Mouse (Mus musculus): ENCODE results near the gene Dusp19. TPM values are rescaled to one million over a fixed set of nuclear protein-coding genes. Genes with fewer than 3 reads are reported as not detected.

The Dusp19 gene
- total and polyA plus RNA-seq, 2 experiments from 2014 or later, result 11.4 to 17.5 TPM

DNA sequence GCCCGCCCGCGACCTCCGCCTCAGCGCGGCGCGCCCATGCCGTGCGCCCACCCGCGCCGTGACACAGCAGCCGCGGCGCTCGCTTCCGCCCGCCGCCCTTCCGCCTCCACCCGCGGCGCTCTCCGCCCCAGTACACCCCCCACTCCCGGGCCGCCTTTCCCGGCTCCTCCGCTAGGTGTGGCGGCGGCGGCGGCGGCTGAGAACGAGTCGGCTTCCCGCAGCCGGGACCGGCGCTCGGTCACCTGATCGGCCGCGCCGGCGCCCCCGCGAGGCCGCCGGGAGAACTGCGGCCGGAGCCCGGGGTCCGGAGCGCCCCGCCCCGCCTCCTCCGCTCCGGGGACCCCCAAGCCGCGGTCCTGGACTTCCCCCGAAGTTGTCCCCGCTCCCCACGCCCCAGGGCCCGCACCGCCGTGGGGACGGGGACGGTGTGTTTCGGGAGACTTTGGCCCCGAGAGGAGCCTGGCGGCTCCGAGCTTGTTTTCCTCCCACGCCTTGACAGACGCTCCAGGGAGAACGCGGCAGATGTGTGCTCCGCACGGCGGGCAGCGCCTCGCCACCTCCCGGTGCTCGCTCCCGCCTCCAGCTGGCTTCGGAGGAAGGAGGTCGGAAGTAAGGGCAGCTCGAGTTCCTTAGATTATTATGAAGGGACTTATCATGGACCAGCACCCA lies 35.7 kb upstream of the Dusp19 start, which contains the start of gene Nckap1:
Gene Nckap1, minus strand, starts transcription at position 338 of the 669 bp plus-strand sequence.
- peak; percentile 43 for TF ChIP-seq CTCF (IDR thresholded peaks at IDR 0.05; ENCODE audit: low read depth)
- Histone ChIP-seq H3K9ac (replicated peaks; ENCODE audit: low read length) (peak within 1 kb of the TSS; percentile 99), H3K27ac (peak within 1 kb of the TSS; percentile 99), H3K4me2 (ENCODE audit: low read depth, low read length) (peak within 1 kb of the TSS; percentile 67), H3K9me3 (ENCODE audit: low read length) (no peaks in the 10 kb centered on the region), H3K4me1 (ENCODE audit: insufficient read depth, low read length) (peaks cover 10% of the 10 kb centered on the region), H3K36me3 (ENCODE audit: insufficient read depth, low read length) (no peaks in the 10 kb centered on the region), H3K27me3 (ENCODE audit: insufficient read depth, low read length) (no peaks in the 10 kb centered on the region), H3K4me3 (ENCODE audit: low read length) (peak within 1 kb of the TSS; percentile 92)
- DNase-seq (ENCODE audit: low spot score) (peak; percentile 92), ATAC-seq (peak; percentile 96)
- WGBS, result under 1% methylated on average over 73 of the region's 88 CpGs

DNA sequence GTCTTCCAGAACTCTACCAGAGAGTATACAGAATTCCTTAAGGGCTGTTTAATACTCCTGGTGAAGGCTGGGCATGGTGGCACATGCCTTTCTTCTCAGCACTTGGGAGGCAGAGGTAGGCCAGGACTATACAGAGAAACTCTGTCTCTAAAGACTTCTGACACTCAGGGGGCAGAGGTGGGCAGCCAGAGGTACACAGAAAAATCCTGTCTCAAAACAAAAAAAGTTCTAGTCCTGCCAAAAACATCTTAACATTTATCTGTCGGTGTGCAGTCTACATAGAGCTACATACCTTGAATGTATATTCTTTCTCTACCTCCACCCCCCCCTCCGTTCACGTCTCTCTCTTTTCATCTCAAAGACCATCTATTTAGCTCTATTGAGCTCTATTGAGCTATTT lies 34.5 kb upstream of the Dusp19 start:
- WGBS, result 83% methylated on average over 3 of the region's 3 CpGs
- H3K4me1 ChIP-seq (ENCODE audit: insufficient read depth, low read length), result peaks cover 10% of the 10 kb centered on the region

DNA sequence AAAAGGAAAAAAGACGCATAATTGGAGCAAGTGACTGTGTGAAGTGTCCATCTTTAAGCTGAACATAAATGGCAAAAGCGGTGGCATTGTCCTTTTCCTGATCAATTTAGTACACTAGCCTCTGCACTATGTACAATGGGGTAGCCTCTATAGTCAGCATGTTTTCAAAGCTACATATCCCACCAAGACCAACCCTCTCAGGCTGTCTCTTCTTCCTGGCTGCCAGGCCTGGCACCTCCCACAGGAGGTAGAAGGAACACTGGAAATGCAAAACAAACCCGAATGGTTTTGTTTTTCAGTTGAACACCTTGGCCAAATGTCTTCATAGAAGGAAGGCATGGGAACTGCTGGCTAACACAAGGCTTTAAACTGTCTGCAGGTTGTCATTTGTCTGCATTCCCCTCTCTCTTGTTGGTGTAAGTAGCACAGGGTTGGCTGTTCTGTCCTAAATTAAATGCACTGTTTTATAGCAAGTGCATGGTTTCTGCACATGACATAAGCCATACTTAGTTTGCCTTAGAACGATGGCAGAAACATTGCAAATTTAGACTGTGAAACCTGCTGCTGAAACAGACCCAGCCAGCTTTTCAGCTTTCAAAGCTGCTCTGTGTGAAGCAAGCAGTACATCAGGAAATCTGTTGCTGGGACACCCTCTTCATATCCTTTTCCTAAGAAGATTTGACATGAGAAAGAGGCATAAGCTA lies 22.5 kb upstream of the Dusp19 start:
- WGBS, result 71% methylated on average over 4 of the region's 4 CpGs
- DNase-seq (ENCODE audit: low spot score) (no peak), ATAC-seq (no peak)
- no peaks in the 10 kb centered on the region for H3K27me3 ChIP-seq (ENCODE audit: insufficient read depth, low read length)
- no peak for TF ChIP-seq CTCF (IDR thresholded peaks at IDR 0.05; ENCODE audit: low read depth)
- H3K9ac ChIP-seq (replicated peaks; ENCODE audit: low read length), result no peak overlapping the region
- no peaks in the 10 kb centered on the region for H3K4me1 ChIP-seq (ENCODE audit: insufficient read depth, low read length)
- no peak overlapping the region for H3K4me2 ChIP-seq (ENCODE audit: low read depth, low read length)
- H3K9me3 ChIP-seq (ENCODE audit: low read length), result no peaks in the 10 kb centered on the region
- H3K27ac ChIP-seq, result no peak overlapping the region
- no peak overlapping the region for H3K4me3 ChIP-seq (ENCODE audit: low read length)
- H3K36me3 ChIP-seq (ENCODE audit: insufficient read depth, low read length), result no peaks in the 10 kb centered on the region

More for the DNA sequence above, 34.5 kb upstream of the Dusp19 start:
- no peak overlapping the region for H3K27ac ChIP-seq
- no peak for ATAC-seq
- H3K4me2 ChIP-seq (ENCODE audit: low read depth, low read length), result no peak overlapping the region
- H3K9ac ChIP-seq (replicated peaks; ENCODE audit: low read length), result no peak overlapping the region
- no peaks in the 10 kb centered on the region for H3K27me3 ChIP-seq (ENCODE audit: insufficient read depth, low read length)
- no peaks in the 10 kb centered on the region for H3K36me3 ChIP-seq (ENCODE audit: insufficient read depth, low read length)
- no peaks in the 10 kb centered on the region for H3K9me3 ChIP-seq (ENCODE audit: low read length)
- TF ChIP-seq CTCF (IDR thresholded peaks at IDR 0.05; ENCODE audit: low read depth), result no peak
- H3K4me3 ChIP-seq (ENCODE audit: low read length), result no peak overlapping the region
- DNase-seq (ENCODE audit: low spot score), result no peak

DNA sequence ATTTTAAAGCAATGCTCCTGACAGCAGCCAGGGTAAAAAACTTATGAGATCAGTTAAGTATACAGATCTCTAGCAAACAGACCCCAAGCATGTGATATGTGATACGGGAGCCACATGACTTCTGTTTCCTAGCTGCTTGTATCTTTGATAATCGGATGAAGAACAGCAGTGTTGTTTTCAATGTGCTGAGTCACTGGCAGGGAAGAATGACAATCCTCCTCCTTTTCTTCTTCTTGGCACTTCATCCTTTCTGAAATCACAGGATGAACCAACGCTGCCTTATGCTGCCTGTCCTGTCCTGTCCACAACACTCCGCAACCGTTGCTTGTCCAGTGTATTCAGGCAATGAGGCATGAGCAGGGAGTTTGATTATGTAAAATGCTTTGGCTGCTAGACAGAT lies 19.9 kb upstream of the Dusp19 start:
- Histone ChIP-seq H3K9ac (replicated peaks; ENCODE audit: low read length) (no peak overlapping the region), H3K4me2 (ENCODE audit: low read depth, low read length) (no peak overlapping the region), H3K9me3 (ENCODE audit: low read length) (no peaks in the 10 kb centered on the region), H3K36me3 (ENCODE audit: insufficient read depth, low read length) (no peaks in the 10 kb centered on the region), H3K4me1 (ENCODE audit: insufficient read depth, low read length) (no peaks in the 10 kb centered on the region), H3K4me3 (ENCODE audit: low read length) (no peak overlapping the region), H3K27me3 (ENCODE audit: insufficient read depth, low read length) (no peaks in the 10 kb centered on the region), H3K27ac (no peak overlapping the region)
- ATAC-seq (no peak), DNase-seq (ENCODE audit: low spot score) (no peak)
- no peak for TF ChIP-seq CTCF (IDR thresholded peaks at IDR 0.05; ENCODE audit: low read depth)
- 61% methylated on average over 5 of the region's 5 CpGs for WGBS

DNA sequence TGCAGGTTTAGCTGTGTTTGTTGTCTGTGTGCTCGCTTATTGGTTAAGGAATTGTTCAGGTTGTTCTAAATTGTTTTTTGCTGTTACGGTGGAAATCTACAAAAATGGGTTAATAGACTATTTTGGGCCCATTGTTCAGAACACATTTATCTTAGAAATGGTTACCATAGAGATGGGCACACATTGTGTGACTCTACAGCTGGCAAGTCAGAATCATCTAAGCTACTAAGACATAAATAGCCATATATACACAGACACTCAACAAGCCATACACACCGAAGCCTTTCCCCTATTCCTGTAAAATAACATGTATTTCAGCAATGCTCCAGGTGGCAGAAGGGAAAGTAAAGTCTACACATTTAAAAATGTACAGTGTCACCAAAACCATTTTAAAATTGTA lies 17.0 kb upstream of the Dusp19 start:
- H3K4me2 ChIP-seq (ENCODE audit: low read depth, low read length), result no peak overlapping the region
- no peaks in the 10 kb centered on the region for H3K36me3 ChIP-seq (ENCODE audit: insufficient read depth, low read length)
- H3K9me3 ChIP-seq (ENCODE audit: low read length), result no peaks in the 10 kb centered on the region
- DNase-seq (ENCODE audit: low spot score) (no peak), ATAC-seq (no peak)
- WGBS, result 74% methylated on average over 3 of the region's 3 CpGs
- H3K9ac ChIP-seq (replicated peaks; ENCODE audit: low read length), result no peak overlapping the region
- no peaks in the 10 kb centered on the region for H3K27me3 ChIP-seq (ENCODE audit: insufficient read depth, low read length)
- H3K27ac ChIP-seq, result no peak overlapping the region
- no peaks in the 10 kb centered on the region for H3K4me1 ChIP-seq (ENCODE audit: insufficient read depth, low read length)
- no peak for TF ChIP-seq CTCF (IDR thresholded peaks at IDR 0.05; ENCODE audit: low read depth)
- no peak overlapping the region for H3K4me3 ChIP-seq (ENCODE audit: low read length)

DNA sequence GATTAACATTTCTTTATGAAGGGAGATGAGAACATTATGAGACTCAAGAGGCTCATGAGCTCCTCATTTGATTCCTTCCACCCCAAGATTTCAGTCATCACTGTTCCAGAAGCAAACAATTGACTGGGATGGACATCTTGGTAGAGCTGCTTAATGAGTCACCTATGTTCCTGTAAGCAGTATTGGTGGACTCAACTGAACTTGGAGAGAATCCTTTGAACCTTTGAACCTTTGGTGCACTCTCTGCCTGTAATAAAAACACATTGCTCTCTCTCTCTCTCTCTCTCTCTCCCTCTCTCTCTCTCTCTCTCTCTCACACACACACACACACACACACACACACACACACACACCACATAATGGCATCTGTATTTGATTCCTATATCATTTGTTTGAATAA lies 16.2 kb upstream of the Dusp19 start:
- Histone ChIP-seq H3K36me3 (ENCODE audit: insufficient read depth, low read length) (no peaks in the 10 kb centered on the region), H3K9me3 (ENCODE audit: low read length) (no peaks in the 10 kb centered on the region), H3K27me3 (ENCODE audit: insufficient read depth, low read length) (no peaks in the 10 kb centered on the region), H3K4me1 (ENCODE audit: insufficient read depth, low read length) (no peaks in the 10 kb centered on the region), H3K4me2 (ENCODE audit: low read depth, low read length) (no peak overlapping the region), H3K4me3 (ENCODE audit: low read length) (no peak overlapping the region), H3K27ac (no peak overlapping the region), H3K9ac (replicated peaks; ENCODE audit: low read length) (no peak overlapping the region)
- ATAC-seq (no peak), DNase-seq (ENCODE audit: low spot score) (no peak)
- TF ChIP-seq CTCF (IDR thresholded peaks at IDR 0.05; ENCODE audit: low read depth), result no peak

GRCm38 (mm10) chr2:80602756-80603155 lies 14.1 kb upstream of the Dusp19 start:
- H3K4me1 ChIP-seq (ENCODE audit: insufficient read depth, low read length), result no peaks in the 10 kb centered on the region
- TF ChIP-seq CTCF (IDR thresholded peaks at IDR 0.05; ENCODE audit: low read depth), result no peak
- H3K27ac ChIP-seq, result no peak overlapping the region
- ATAC-seq (no peak), DNase-seq (ENCODE audit: low spot score) (no peak)
- H3K4me2 ChIP-seq (ENCODE audit: low read depth, low read length), result no peak overlapping the region
- no peak overlapping the region for H3K9ac ChIP-seq (replicated peaks; ENCODE audit: low read length)
- H3K4me3 ChIP-seq (ENCODE audit: low read length), result no peak overlapping the region
- no peaks in the 10 kb centered on the region for H3K27me3 ChIP-seq (ENCODE audit: insufficient read depth, low read length)
- no peaks in the 10 kb centered on the region for H3K9me3 ChIP-seq (ENCODE audit: low read length)
- H3K36me3 ChIP-seq (ENCODE audit: insufficient read depth, low read length), result no peaks in the 10 kb centered on the region
- 91% methylated on average over 13 of the region's 13 CpGs for WGBS
